Mouse (Mus musculus): ENCODE data around the gene Ssx2ip. TPM values are rescaled to one million over a fixed set of nuclear protein-coding genes. Genes with fewer than 3 reads are reported as not detected.

Gene Ssx2ip
- total and polyA plus RNA-seq, 2 experiments from 2014 or later, result 23.5 to 23.6 TPM

GRCm38 (mm10) chr3:146374596-146375175 lies 29.8 kb upstream of the Ssx2ip start:
- Histone ChIP-seq H3K9ac (replicated peaks; ENCODE audit: low read length) (no peak overlapping the region), H3K27ac (no peak overlapping the region), H3K9me3 (ENCODE audit: low read length) (no peaks in the 10 kb centered on the region), H3K4me1 (ENCODE audit: insufficient read depth, low read length) (no peaks in the 10 kb centered on the region), H3K27me3 (ENCODE audit: insufficient read depth, low read length) (0 out of 2 replicates have a peak, but pooled peaks cover 4% of the 10 kb centered on the region), H3K4me3 (ENCODE audit: low read length) (no peak overlapping the region), H3K36me3 (ENCODE audit: insufficient read depth, low read length) (no peaks in the 10 kb centered on the region), H3K4me2 (ENCODE audit: low read depth, low read length) (no peak overlapping the region)
- 76% methylated on average over 3 of the region's 3 CpGs for WGBS
- TF ChIP-seq CTCF (IDR thresholded peaks at IDR 0.05; ENCODE audit: low read depth), result no peak
- no peak for ATAC-seq
- DNase-seq (ENCODE audit: low spot score), result no peak

- Histone ChIP-seq H3K27me3 (ENCODE audit: insufficient read depth, low read length) (0 out of 2 replicates have a peak, but pooled peaks cover 4% of the 10 kb centered on the region), H3K4me1 (ENCODE audit: insufficient read depth, low read length) (no peaks in the 10 kb centered on the region), H3K4me3 (ENCODE audit: low read length) (no peak overlapping the region), H3K9ac (replicated peaks; ENCODE audit: low read length) (no peak overlapping the region), H3K4me2 (ENCODE audit: low read depth, low read length) (no peak overlapping the region), H3K36me3 (ENCODE audit: insufficient read depth, low read length) (no peaks in the 10 kb centered on the region), H3K27ac (no peak overlapping the region), H3K9me3 (ENCODE audit: low read length) (no peaks in the 10 kb centered on the region)
- DNase-seq (ENCODE audit: low spot score), result peak; percentile 20
- ATAC-seq, result no peak
- WGBS, result 13% methylated on average over 4 of the region's 4 CpGs
- TF ChIP-seq CTCF (IDR thresholded peaks at IDR 0.05; ENCODE audit: low read depth), result no peak
Measured at GRCm38 (mm10) chr3:146375224-146375657, 29.2 kb upstream of the Ssx2ip start.

DNA sequence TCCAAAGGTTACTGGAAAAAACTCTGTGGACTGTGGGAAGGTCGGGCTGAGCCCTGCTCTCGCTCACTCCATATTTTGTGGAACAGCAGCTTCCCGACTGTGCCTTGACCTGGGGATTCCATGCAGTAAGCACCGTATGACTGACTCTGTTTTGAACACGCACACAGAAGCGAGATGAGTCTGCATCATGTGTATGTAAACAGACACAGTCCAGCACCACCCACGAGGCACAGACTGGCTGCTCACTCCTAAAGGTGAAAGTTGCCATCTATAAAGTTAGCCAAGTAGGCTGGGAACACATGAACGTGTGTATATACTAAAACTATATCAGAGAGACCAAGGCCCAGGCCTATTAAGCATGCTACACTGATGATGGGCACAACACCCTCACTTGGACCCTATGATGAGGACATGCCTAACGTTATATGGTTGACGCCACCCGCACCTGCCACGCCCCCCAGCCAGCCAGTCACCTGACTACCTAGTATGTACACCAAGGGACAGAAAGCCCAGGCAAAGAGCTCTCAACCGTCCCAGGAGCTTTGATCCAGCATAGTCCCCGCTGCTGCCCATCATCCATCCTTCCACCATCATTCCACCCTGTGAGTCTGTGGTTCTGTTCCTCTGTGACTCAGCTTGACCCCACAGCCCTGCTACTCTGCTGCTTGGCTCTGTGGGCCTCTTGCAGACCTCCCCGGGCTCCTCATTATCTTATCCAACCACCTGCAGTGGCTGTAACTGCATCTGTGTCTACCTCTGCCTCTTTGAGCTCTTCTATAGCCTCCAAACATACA lies 27.9 kb upstream of the Ssx2ip start:
- Histone ChIP-seq H3K27ac (no peak overlapping the region), H3K36me3 (ENCODE audit: insufficient read depth, low read length) (no peaks in the 10 kb centered on the region), H3K4me2 (ENCODE audit: low read depth, low read length) (no peak overlapping the region), H3K4me1 (ENCODE audit: insufficient read depth, low read length) (no peaks in the 10 kb centered on the region), H3K4me3 (ENCODE audit: low read length) (no peak overlapping the region), H3K27me3 (ENCODE audit: insufficient read depth, low read length) (0 out of 2 replicates have a peak, but pooled peaks cover 4% of the 10 kb centered on the region), H3K9me3 (ENCODE audit: low read length) (no peaks in the 10 kb centered on the region), H3K9ac (replicated peaks; ENCODE audit: low read length) (no peak overlapping the region)
- DNase-seq (ENCODE audit: low spot score) (no peak), ATAC-seq (no peak)
- TF ChIP-seq CTCF (IDR thresholded peaks at IDR 0.05; ENCODE audit: low read depth), result no peak
- WGBS, result 82% methylated on average over 15 of the region's 15 CpGs

DNA sequence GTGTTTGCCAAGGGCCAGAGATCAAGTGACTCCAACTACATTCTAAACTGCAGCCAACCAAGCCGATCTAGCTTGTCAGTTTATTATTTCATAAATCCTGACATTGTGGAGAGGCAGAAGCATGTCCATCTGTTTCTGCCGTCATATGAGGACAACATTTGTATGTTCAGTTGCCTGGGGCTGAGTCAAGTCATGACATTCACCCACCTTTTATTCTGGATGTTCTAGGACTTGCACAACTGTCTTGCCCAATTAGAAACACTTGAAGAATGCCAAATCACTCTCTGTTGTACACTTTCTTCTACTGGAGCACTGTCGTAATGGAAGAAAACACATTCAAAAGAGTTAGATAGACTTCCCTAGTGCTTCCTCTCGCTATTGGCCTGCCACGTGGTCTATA lies 27.2 kb upstream of the Ssx2ip start:
- 92% methylated on average over 5 of the region's 5 CpGs for WGBS
- Histone ChIP-seq H3K27me3 (ENCODE audit: insufficient read depth, low read length) (0 out of 2 replicates have a peak, but pooled peaks cover 4% of the 10 kb centered on the region), H3K9ac (replicated peaks; ENCODE audit: low read length) (no peak overlapping the region), H3K27ac (no peak overlapping the region), H3K9me3 (ENCODE audit: low read length) (no peaks in the 10 kb centered on the region), H3K4me3 (ENCODE audit: low read length) (no peak overlapping the region), H3K4me2 (ENCODE audit: low read depth, low read length) (no peak overlapping the region), H3K36me3 (ENCODE audit: insufficient read depth, low read length) (no peaks in the 10 kb centered on the region), H3K4me1 (ENCODE audit: insufficient read depth, low read length) (no peaks in the 10 kb centered on the region)
- ATAC-seq, result no peak
- no peak for DNase-seq (ENCODE audit: low spot score)
- no peak for TF ChIP-seq CTCF (IDR thresholded peaks at IDR 0.05; ENCODE audit: low read depth)

DNA sequence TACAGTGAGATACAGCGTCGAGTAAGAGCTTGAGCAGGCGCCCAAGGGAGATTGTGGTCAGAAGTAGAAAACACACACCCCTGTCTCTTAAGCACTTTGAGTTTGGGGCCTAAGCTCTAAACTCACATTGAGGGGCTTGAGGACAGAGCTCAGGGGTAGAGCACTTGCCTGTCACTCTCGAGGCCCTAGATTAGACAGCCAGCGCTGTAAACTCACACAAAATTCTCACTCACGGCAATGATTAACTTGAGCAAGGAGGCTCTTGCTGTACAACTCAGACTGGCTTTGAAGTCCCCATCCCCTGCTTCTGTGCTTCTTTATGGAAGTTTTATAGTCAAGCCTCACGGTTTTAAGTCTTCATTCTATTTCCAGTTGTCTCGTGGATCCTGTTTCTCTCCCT lies 25.7 kb upstream of the Ssx2ip start:
- WGBS, result 76% methylated on average over 8 of the region's 8 CpGs
- DNase-seq (ENCODE audit: low spot score), result no peak
- no peak for TF ChIP-seq CTCF (IDR thresholded peaks at IDR 0.05; ENCODE audit: low read depth)
- no peaks in the 10 kb centered on the region for H3K4me1 ChIP-seq (ENCODE audit: insufficient read depth, low read length)
- no peak overlapping the region for H3K4me2 ChIP-seq (ENCODE audit: low read depth, low read length)
- ATAC-seq, result no peak
- H3K9me3 ChIP-seq (ENCODE audit: low read length), result no peaks in the 10 kb centered on the region
- no peak overlapping the region for H3K4me3 ChIP-seq (ENCODE audit: low read length)
- H3K27ac ChIP-seq, result no peak overlapping the region
- no peaks in the 10 kb centered on the region for H3K27me3 ChIP-seq (ENCODE audit: insufficient read depth, low read length)
- H3K9ac ChIP-seq (replicated peaks; ENCODE audit: low read length), result no peak overlapping the region
- H3K36me3 ChIP-seq (ENCODE audit: insufficient read depth, low read length), result no peaks in the 10 kb centered on the region

- no peak overlapping the region for H3K9ac ChIP-seq (replicated peaks; ENCODE audit: low read length)
- H3K27me3 ChIP-seq (ENCODE audit: insufficient read depth, low read length), result no peaks in the 10 kb centered on the region
- H3K36me3 ChIP-seq (ENCODE audit: insufficient read depth, low read length), result no peaks in the 10 kb centered on the region
- H3K4me2 ChIP-seq (ENCODE audit: low read depth, low read length), result no peak overlapping the region
- no peak for TF ChIP-seq CTCF (IDR thresholded peaks at IDR 0.05; ENCODE audit: low read depth)
- H3K4me1 ChIP-seq (ENCODE audit: insufficient read depth, low read length), result no peaks in the 10 kb centered on the region
- WGBS, result 18% methylated on average over 9 of the region's 9 CpGs
- H3K9me3 ChIP-seq (ENCODE audit: low read length), result no peaks in the 10 kb centered on the region
- DNase-seq (ENCODE audit: low spot score) (peak; percentile 10), ATAC-seq (no peak)
- no peak overlapping the region for H3K4me3 ChIP-seq (ENCODE audit: low read length)
- H3K27ac ChIP-seq, result no peak overlapping the region
Measured at GRCm38 (mm10) chr3:146379740-146380466, 24.5 kb upstream of the Ssx2ip start.

Measured in hindbrain, postnatal 0 days (tissue).